Mouse (Mus musculus): ENCODE measurements around the gene Plxnd1. TPM values are rescaled to one million over a fixed set of nuclear protein-coding genes. Genes with fewer than 3 reads are reported as not detected.

Plxnd1 gene
- polyA plus RNA-seq, 1 experiment from 2014 or later, result 9.1 TPM

- no peaks in the 10 kb centered on the region for H3K9me3 ChIP-seq
- H3K4me2 ChIP-seq, result no peak overlapping the region
- peaks cover 45% of the 10 kb centered on the region for H3K4me1 ChIP-seq (replicated peaks)
- H3K36me3 ChIP-seq, result no peaks in the 10 kb centered on the region
- peaks cover 46% of the 10 kb centered on the region for H3K27me3 ChIP-seq
- H3K27ac ChIP-seq, result peak overlapping the region; percentile 30; the same call in 1 of the 2 replicates
- ATAC-seq (ENCODE audit: low FRiP score), result no peak
- 21% methylated on average over 3 of the region's 3 CpGs for WGBS
- H3K9ac ChIP-seq, result no peak overlapping the region
- no peak overlapping the region for H3K4me3 ChIP-seq
These were observed 3.0 kb upstream of the Plxnd1 start for GRCm38 (mm10) chr6:115997726-115998311.

GRCm38 (mm10) chr6:115996171-115996851 is 1.5 kb upstream of the Plxnd1 start:
- H3K9me3 ChIP-seq, result no peaks in the 10 kb centered on the region
- H3K27me3 ChIP-seq, result peaks cover 61% of the 10 kb centered on the region
- 0 out of 2 replicates have a peak overlapping the region, but pooled peaks have one; percentile 12 for H3K27ac ChIP-seq
- H3K36me3 ChIP-seq, result no peaks in the 10 kb centered on the region
- H3K9ac ChIP-seq, result no peak overlapping the region
- H3K4me3 ChIP-seq, result no peak overlapping the region
- peaks cover 53% of the 10 kb centered on the region for H3K4me1 ChIP-seq (replicated peaks)
- ATAC-seq (ENCODE audit: low FRiP score), result no peak
- no peak overlapping the region for H3K4me2 ChIP-seq
- 42% methylated on average over 6 of the region's 6 CpGs for WGBS

- Histone ChIP-seq H3K36me3 (no peaks in the 10 kb centered on the region), H3K4me1 (replicated peaks) (peaks cover 57% of the 10 kb centered on the region), H3K9ac (no peak overlapping the region), H3K27ac (0 out of 2 replicates have a peak overlapping the region, but pooled peaks have one; percentile 8), H3K4me2 (peak overlapping the region; percentile 88), H3K27me3 (peaks cover 69% of the 10 kb centered on the region), H3K9me3 (no peaks in the 10 kb centered on the region), H3K4me3 (no peak overlapping the region)
- WGBS, result 58% methylated on average over 4 of the region's 4 CpGs
- no peak for ATAC-seq (ENCODE audit: low FRiP score)
These were observed 731 bp upstream of the Plxnd1 start for GRCm38 (mm10) chr6:115995531-115995941.

GRCm38 (mm10) chr6:115994146-115994876 is 494 bp downstream of the Plxnd1 start:
- Histone ChIP-seq H3K36me3 (no peaks in the 10 kb centered on the region), H3K9ac (peak overlapping the region; percentile 70), H3K9me3 (no peaks in the 10 kb centered on the region), H3K4me1 (replicated peaks) (peaks cover 57% of the 10 kb centered on the region), H3K27ac (peak overlapping the region; percentile 35), H3K27me3 (peaks cover 71% of the 10 kb centered on the region), H3K4me3 (peak overlapping the region; percentile 55), H3K4me2 (peak overlapping the region; percentile 88)
- 1% methylated on average over 74 of the region's 93 CpGs for WGBS
- peak; percentile 4; the same call in 1 of the 2 replicates for ATAC-seq (ENCODE audit: low FRiP score)

- under 1% methylated on average over 83 of the region's 86 CpGs for WGBS
- ATAC-seq (ENCODE audit: low FRiP score), result no peak
- peak overlapping the region; percentile 35 for H3K27ac ChIP-seq
These were observed 1.2 kb downstream of the Plxnd1 start for GRCm38 (mm10) chr6:115993463-115994145.

GRCm38 (mm10) chr6:115992981-115993380 is 1.8 kb downstream of the Plxnd1 start:
- no peak overlapping the region for H3K27ac ChIP-seq
- H3K9ac ChIP-seq, result peak overlapping the region; percentile 70; the same call in 1 of the 2 replicates
- no peaks in the 10 kb centered on the region for H3K9me3 ChIP-seq
- 52% methylated on average over 6 of the region's 6 CpGs for WGBS
- H3K4me2 ChIP-seq, result peak overlapping the region; percentile 88
- no peaks in the 10 kb centered on the region for H3K36me3 ChIP-seq
- ATAC-seq (ENCODE audit: low FRiP score), result no peak
- peaks cover 67% of the 10 kb centered on the region for H3K27me3 ChIP-seq
- peaks cover 44% of the 10 kb centered on the region for H3K4me1 ChIP-seq (replicated peaks)
- H3K4me3 ChIP-seq, result peak overlapping the region; percentile 55

More at GRCm38 (mm10) chr6:115993463-115994145, 1.2 kb downstream of the Plxnd1 start:
- Histone ChIP-seq H3K4me1 (replicated peaks) (peaks cover 51% of the 10 kb centered on the region), H3K9ac (peak overlapping the region; percentile 70), H3K36me3 (no peaks in the 10 kb centered on the region), H3K4me2 (peak overlapping the region; percentile 88), H3K9me3 (no peaks in the 10 kb centered on the region), H3K4me3 (peak overlapping the region; percentile 55), H3K27me3 (peaks cover 71% of the 10 kb centered on the region)

- peaks cover 60% of the 10 kb centered on the region for H3K27me3 ChIP-seq
- H3K9ac ChIP-seq, result peak overlapping the region; percentile 70
- H3K4me2 ChIP-seq, result peak overlapping the region; percentile 88
- peaks cover 46% of the 10 kb centered on the region for H3K4me1 ChIP-seq (replicated peaks)
- peak overlapping the region; percentile 55 for H3K4me3 ChIP-seq
- WGBS, result 30% methylated on average over 10 of the region's 10 CpGs
- H3K36me3 ChIP-seq, result no peaks in the 10 kb centered on the region
- H3K9me3 ChIP-seq, result no peaks in the 10 kb centered on the region
- no peak for ATAC-seq (ENCODE audit: low FRiP score)
- peak overlapping the region; percentile 26; the same call in 1 of the 2 replicates for H3K27ac ChIP-seq
These were observed 2.8 kb downstream of the Plxnd1 start for GRCm38 (mm10) chr6:115991881-115992620.

GRCm38 (mm10) chr6:115991108-115991880 is 3.5 kb downstream of the Plxnd1 start:
- Histone ChIP-seq H3K27me3 (peaks cover 56% of the 10 kb centered on the region), H3K4me2 (peak overlapping the region; percentile 88), H3K36me3 (no peaks in the 10 kb centered on the region), H3K27ac (peak overlapping the region; percentile 26; the same call in 1 of the 2 replicates), H3K4me3 (peak overlapping the region; percentile 55), H3K9me3 (no peaks in the 10 kb centered on the region), H3K4me1 (replicated peaks) (peaks cover 53% of the 10 kb centered on the region), H3K9ac (peak overlapping the region; percentile 70)
- 30% methylated on average over 13 of the region's 13 CpGs for WGBS
- no peak for ATAC-seq (ENCODE audit: low FRiP score)

GRCm38 (mm10) chr6:115990479-115990878 is 4.3 kb downstream of the Plxnd1 start:
- 89% methylated on average over 9 of the region's 9 CpGs for WGBS
- no peak overlapping the region; the same call in none of the 2 replicates for H3K4me3 ChIP-seq
- no peaks in the 10 kb centered on the region for H3K36me3 ChIP-seq
- H3K27me3 ChIP-seq, result peaks cover 48% of the 10 kb centered on the region
- H3K27ac ChIP-seq, result no peak overlapping the region
- no peaks in the 10 kb centered on the region for H3K9me3 ChIP-seq
- H3K4me2 ChIP-seq, result peak overlapping the region; percentile 88
- ATAC-seq (ENCODE audit: low FRiP score), result no peak
- H3K4me1 ChIP-seq (replicated peaks), result peaks cover 61% of the 10 kb centered on the region
- peak overlapping the region; percentile 35; the same call in 1 of the 2 replicates for H3K9ac ChIP-seq

- Histone ChIP-seq H3K4me2 (peak overlapping the region; percentile 88), H3K27ac (no peak overlapping the region), H3K4me1 (replicated peaks) (peaks cover 63% of the 10 kb centered on the region), H3K9ac (peak overlapping the region; percentile 35; the same call in 1 of the 2 replicates), H3K4me3 (no peak overlapping the region), H3K27me3 (peaks cover 47% of the 10 kb centered on the region), H3K36me3 (no peaks in the 10 kb centered on the region), H3K9me3 (no peaks in the 10 kb centered on the region)
- WGBS, result 80% methylated on average over 3 of the region's 3 CpGs
- ATAC-seq (ENCODE audit: low FRiP score), result no peak
These were observed 4.7 kb downstream of the Plxnd1 start for GRCm38 (mm10) chr6:115990056-115990455.

GRCm38 (mm10) chr6:115989607-115990006 is 5.2 kb downstream of the Plxnd1 start:
- H3K4me3 ChIP-seq, result no peak overlapping the region
- ATAC-seq (ENCODE audit: low FRiP score), result no peak
- H3K4me2 ChIP-seq, result no peak overlapping the region
- H3K4me1 ChIP-seq (replicated peaks), result peaks cover 65% of the 10 kb centered on the region
- H3K36me3 ChIP-seq, result no peaks in the 10 kb centered on the region
- no peak overlapping the region for H3K27ac ChIP-seq
- peaks cover 43% of the 10 kb centered on the region for H3K27me3 ChIP-seq
- H3K9ac ChIP-seq, result no peak overlapping the region
- H3K9me3 ChIP-seq, result no peaks in the 10 kb centered on the region
- 55% methylated on average over 4 of the region's 4 CpGs for WGBS

Data from hindbrain, embryonic 13.5 days (tissue).